Mouse (Mus musculus): Measurements from ENCODE around the gene Dbil5. TPM values are rescaled to one million over a fixed set of nuclear protein-coding genes. Genes with fewer than 3 reads are reported as not detected.
"Not testable (repeated sequence)": the region's sequence is repeated elsewhere in the genome, so short reads cannot be mapped to it uniquely, and the experiment has no call there.

Dbil5 gene
- polyA plus RNA-seq, 1 experiment from 2014 or later = 1.1 TPM

GRCm38 (mm10) chr11:76196977-76197469, 20.4 kb upstream of the Dbil5 start:
- peaks cover 15% of the 10 kb centered on the region for H3K4me1 ChIP-seq (ENCODE audit: control insufficient read depth, insufficient read depth, low read length)
- no peak for ATAC-seq

GRCm38 (mm10) chr11:76201761-76202674, 15.4 kb upstream of the Dbil5 start:
- peaks cover 19% of the 10 kb centered on the region for H3K4me1 ChIP-seq (ENCODE audit: control insufficient read depth, insufficient read depth, low read length)
- H3K27me3 ChIP-seq (replicated peaks; ENCODE audit: control insufficient read depth, insufficient read depth, low read length) = no peaks in the 10 kb centered on the region
- WGBS = under 1% methylated on average over 88 of the region's 90 CpGs
- H3K9ac ChIP-seq (ENCODE audit: low read depth, low read length) = peak overlapping the region; percentile 81
- H3K9me3 ChIP-seq (ENCODE audit: control insufficient read depth, low read length) = no peaks in the 10 kb centered on the region
- H3K36me3 ChIP-seq (ENCODE audit: control insufficient read depth, insufficient read depth, low read length) = peaks cover 4% of the 10 kb centered on the region; the same call in 1 of the 2 replicates
- H3K4me3 ChIP-seq (ENCODE audit: low read length) = peak overlapping the region; percentile 68
- H3K27ac ChIP-seq (ENCODE audit: low read length) = peak overlapping the region; percentile 74
- H3K4me2 ChIP-seq (ENCODE audit: low read depth, low read length) = peak overlapping the region; percentile 86
- peak; percentile 99 for ATAC-seq

More at GRCm38 (mm10) chr11:76196977-76197469, 20.4 kb upstream of the Dbil5 start:
- WGBS = 47% methylated on average over 8 of the region's 8 CpGs
- Histone ChIP-seq H3K27ac (ENCODE audit: low read length) (peak overlapping the region; percentile 85), H3K4me2 (ENCODE audit: low read depth, low read length) (peak overlapping the region; percentile 34), H3K4me3 (ENCODE audit: low read length) (peak overlapping the region; percentile 1), H3K9ac (ENCODE audit: low read depth, low read length) (peak overlapping the region; percentile 50), H3K36me3 (ENCODE audit: control insufficient read depth, insufficient read depth, low read length) (no peaks in the 10 kb centered on the region), H3K9me3 (ENCODE audit: control insufficient read depth, low read length) (no peaks in the 10 kb centered on the region), H3K27me3 (replicated peaks; ENCODE audit: control insufficient read depth, insufficient read depth, low read length) (no peaks in the 10 kb centered on the region)

- no peaks in the 10 kb centered on the region for H3K27me3 ChIP-seq (replicated peaks; ENCODE audit: control insufficient read depth, insufficient read depth, low read length)
- H3K36me3 ChIP-seq (ENCODE audit: control insufficient read depth, insufficient read depth, low read length) = peaks cover 18% of the 10 kb centered on the region; the same call in 1 of the 2 replicates
- WGBS = 85% methylated on average over 5 of the region's 5 CpGs
- H3K4me2 ChIP-seq (ENCODE audit: low read depth, low read length) = no peak overlapping the region
- H3K4me3 ChIP-seq (ENCODE audit: low read length) = no peak overlapping the region
- no peaks in the 10 kb centered on the region for H3K9me3 ChIP-seq (ENCODE audit: control insufficient read depth, low read length)
- no peak for ATAC-seq
- no peak overlapping the region for H3K27ac ChIP-seq (ENCODE audit: low read length)
- H3K9ac ChIP-seq (ENCODE audit: low read depth, low read length) = no peak overlapping the region
- peaks cover 11% of the 10 kb centered on the region; the same call in 1 of the 2 replicates for H3K4me1 ChIP-seq (ENCODE audit: control insufficient read depth, insufficient read depth, low read length)
Measured at GRCm38 (mm10) chr11:76206793-76207192, 10.6 kb upstream of the Dbil5 start.

- Histone ChIP-seq H3K9me3 (ENCODE audit: control insufficient read depth, low read length) (no peaks in the 10 kb centered on the region), H3K27me3 (replicated peaks; ENCODE audit: control insufficient read depth, insufficient read depth, low read length) (no peaks in the 10 kb centered on the region), H3K9ac (ENCODE audit: low read depth, low read length) (no peak overlapping the region), H3K27ac (ENCODE audit: low read length) (no peak overlapping the region), H3K4me2 (ENCODE audit: low read depth, low read length) (no peak overlapping the region), H3K36me3 (ENCODE audit: control insufficient read depth, insufficient read depth, low read length) (peaks cover 27% of the 10 kb centered on the region), H3K4me1 (ENCODE audit: control insufficient read depth, insufficient read depth, low read length) (no peaks in the 10 kb centered on the region), H3K4me3 (ENCODE audit: low read length) (no peak overlapping the region)
- no peak for ATAC-seq
- 78% methylated on average over 13 of the region's 13 CpGs for WGBS
Measured at GRCm38 (mm10) chr11:76210228-76210985, 7.0 kb upstream of the Dbil5 start.

GRCm38 (mm10) chr11:76211595-76211994, 5.8 kb upstream of the Dbil5 start:
- not testable (repeated sequence) for H3K27me3 ChIP-seq (replicated peaks; ENCODE audit: control insufficient read depth, insufficient read depth, low read length); H3K9ac ChIP-seq (ENCODE audit: low read depth, low read length); H3K4me1 ChIP-seq (ENCODE audit: control insufficient read depth, insufficient read depth, low read length); ATAC-seq; H3K9me3 ChIP-seq (ENCODE audit: control insufficient read depth, low read length); H3K27ac ChIP-seq (ENCODE audit: low read length); H3K4me2 ChIP-seq (ENCODE audit: low read depth, low read length); H3K4me3 ChIP-seq (ENCODE audit: low read length)
- 91% methylated on average over 2 of the region's 6 CpGs for WGBS
- H3K36me3 ChIP-seq (ENCODE audit: control insufficient read depth, insufficient read depth, low read length) = peaks cover 24% of the 10 kb centered on the region

GRCm38 (mm10) chr11:76213841-76214240, 3.6 kb upstream of the Dbil5 start:
- Histone ChIP-seq H3K9ac (ENCODE audit: low read depth, low read length) (no peak overlapping the region), H3K4me1 (ENCODE audit: control insufficient read depth, insufficient read depth, low read length) (peaks cover 15% of the 10 kb centered on the region)
- WGBS = 81% methylated on average over 5 of the region's 5 CpGs

GRCm38 (mm10) chr11:76215011-76215410, 2.4 kb upstream of the Dbil5 start:
- Histone ChIP-seq H3K4me3 (ENCODE audit: low read length) (no peak overlapping the region), H3K9me3 (ENCODE audit: control insufficient read depth, low read length) (no peaks in the 10 kb centered on the region), H3K9ac (ENCODE audit: low read depth, low read length) (no peak overlapping the region), H3K4me2 (ENCODE audit: low read depth, low read length) (no peak overlapping the region), H3K27ac (ENCODE audit: low read length) (no peak overlapping the region), H3K27me3 (replicated peaks; ENCODE audit: control insufficient read depth, insufficient read depth, low read length) (no peaks in the 10 kb centered on the region), H3K36me3 (ENCODE audit: control insufficient read depth, insufficient read depth, low read length) (peaks cover 9% of the 10 kb centered on the region), H3K4me1 (ENCODE audit: control insufficient read depth, insufficient read depth, low read length) (peaks cover 15% of the 10 kb centered on the region)
- ATAC-seq = no peak
- WGBS = 77% methylated on average over 2 of the region's 2 CpGs

More at GRCm38 (mm10) chr11:76213841-76214240, 3.6 kb upstream of the Dbil5 start:
- H3K4me2 ChIP-seq (ENCODE audit: low read depth, low read length) = no peak overlapping the region
- H3K36me3 ChIP-seq (ENCODE audit: control insufficient read depth, insufficient read depth, low read length) = peaks cover 14% of the 10 kb centered on the region
- no peak overlapping the region for H3K4me3 ChIP-seq (ENCODE audit: low read length)
- no peak for ATAC-seq
- H3K9me3 ChIP-seq (ENCODE audit: control insufficient read depth, low read length) = no peaks in the 10 kb centered on the region
- H3K27ac ChIP-seq (ENCODE audit: low read length) = no peak overlapping the region
- no peaks in the 10 kb centered on the region for H3K27me3 ChIP-seq (replicated peaks; ENCODE audit: control insufficient read depth, insufficient read depth, low read length)

GRCm38 (mm10) chr11:76216049-76216540, 1.3 kb upstream of the Dbil5 start:
- Histone ChIP-seq H3K4me3 (ENCODE audit: low read length) (peak overlapping the region; percentile 98), H3K36me3 (ENCODE audit: control insufficient read depth, insufficient read depth, low read length) (peaks cover 9% of the 10 kb centered on the region), H3K9me3 (ENCODE audit: control insufficient read depth, low read length) (no peaks in the 10 kb centered on the region), H3K4me1 (ENCODE audit: control insufficient read depth, insufficient read depth, low read length) (peaks cover 15% of the 10 kb centered on the region), H3K9ac (ENCODE audit: low read depth, low read length) (peak overlapping the region; percentile 96; the same call in 1 of the 2 replicates), H3K27me3 (replicated peaks; ENCODE audit: control insufficient read depth, insufficient read depth, low read length) (no peaks in the 10 kb centered on the region), H3K4me2 (ENCODE audit: low read depth, low read length) (peak overlapping the region; percentile 74), H3K27ac (ENCODE audit: low read length) (no peak overlapping the region)
- ATAC-seq = no peak
- WGBS = 86% methylated on average over 5 of the region's 5 CpGs
